Mouse (Mus musculus): ENCODE data around the gene Cdh23. TPM values are rescaled to one million over a fixed set of nuclear protein-coding genes. Genes with fewer than 3 reads are reported as not detected.

Gene Cdh23
- polyA plus RNA-seq, 1 experiment = 4.6 TPM

- TF ChIP-seq GATA1 (IDR thresholded peaks at IDR 0.05; ENCODE audit: borderline replicate concordance, low read length) = no peak
- TF ChIP-seq FLI1 (IDR thresholded peaks at IDR 0.05; ENCODE audit: low read length) = no peak
- no peak overlapping the region for H3K4me3 ChIP-seq (replicated peaks)
- peaks cover 33% of the 10 kb centered on the region; the same call in 1 of the 2 replicates for H3K4me1 ChIP-seq
- no peaks in the 10 kb centered on the region for H3K36me3 ChIP-seq (replicated peaks; ENCODE audit: low read length)
- peaks cover 49% of the 10 kb centered on the region for H3K27me3 ChIP-seq (replicated peaks)
- no peaks in the 10 kb centered on the region for H3K9me3 ChIP-seq
These were observed 295.6 kb downstream of the Cdh23 start for GRCm38 (mm10) chr10:60400507-60401295.

- H3K36me3 ChIP-seq (replicated peaks; ENCODE audit: low read length) = no peaks in the 10 kb centered on the region
- TF ChIP-seq GATA1 (IDR thresholded peaks at IDR 0.05; ENCODE audit: borderline replicate concordance, low read length) = no peak
- no peak for TF ChIP-seq FLI1 (IDR thresholded peaks at IDR 0.05; ENCODE audit: low read length)
- no peak within 1 kb of the TSS for H3K4me3 ChIP-seq (replicated peaks)
- H3K27me3 ChIP-seq (replicated peaks) = peaks cover 42% of the 10 kb centered on the region
- no peaks in the 10 kb centered on the region for H3K9me3 ChIP-seq
- H3K4me1 ChIP-seq = peaks cover 37% of the 10 kb centered on the region
These were observed 296.8 kb downstream of the Cdh23 start, which contains the start of gene Gm17455 for GRCm38 (mm10) chr10:60399449-60399848. TSS of gene Gm17455 (plus strand) at chr10:60399726.

- Histone ChIP-seq H3K9me3 (no peaks in the 10 kb centered on the region), H3K4me1 (peaks cover 39% of the 10 kb centered on the region), H3K27me3 (replicated peaks) (peaks cover 31% of the 10 kb centered on the region), H3K36me3 (replicated peaks; ENCODE audit: low read length) (peaks cover 3% of the 10 kb centered on the region), H3K4me3 (replicated peaks) (no peak overlapping the region)
- TF ChIP-seq GATA1 (IDR thresholded peaks at IDR 0.05; ENCODE audit: borderline replicate concordance, low read length) (no peak), FLI1 (IDR thresholded peaks at IDR 0.05; ENCODE audit: low read length) (no peak)
These were observed 298.1 kb downstream of the Cdh23 start for GRCm38 (mm10) chr10:60398051-60398814.

GRCm38 (mm10) chr10:60395605-60396004 is 300.7 kb downstream of the Cdh23 start:
- no peak for TF ChIP-seq FLI1 (IDR thresholded peaks at IDR 0.05; ENCODE audit: low read length)
- TF ChIP-seq GATA1 (IDR thresholded peaks at IDR 0.05; ENCODE audit: borderline replicate concordance, low read length) = no peak
- peaks cover 14% of the 10 kb centered on the region for H3K27me3 ChIP-seq (replicated peaks)
- H3K4me1 ChIP-seq = peaks cover 63% of the 10 kb centered on the region
- H3K9me3 ChIP-seq = no peaks in the 10 kb centered on the region
- H3K36me3 ChIP-seq (replicated peaks; ENCODE audit: low read length) = peaks cover 19% of the 10 kb centered on the region
- H3K4me3 ChIP-seq (replicated peaks) = peak overlapping the region; percentile 2

GRCm38 (mm10) chr10:60394936-60395335 is 301.4 kb downstream of the Cdh23 start:
- TF ChIP-seq GATA1 (IDR thresholded peaks at IDR 0.05; ENCODE audit: borderline replicate concordance, low read length) (no peak), FLI1 (IDR thresholded peaks at IDR 0.05; ENCODE audit: low read length) (no peak)
- Histone ChIP-seq H3K9me3 (no peaks in the 10 kb centered on the region), H3K4me1 (peaks cover 69% of the 10 kb centered on the region), H3K27me3 (replicated peaks) (peaks cover 9% of the 10 kb centered on the region), H3K4me3 (replicated peaks) (no peak overlapping the region), H3K36me3 (replicated peaks; ENCODE audit: low read length) (peaks cover 19% of the 10 kb centered on the region)

- peaks cover under 1% of the 10 kb centered on the region for H3K27me3 ChIP-seq (replicated peaks)
- H3K4me1 ChIP-seq = peaks cover 76% of the 10 kb centered on the region
- H3K36me3 ChIP-seq (replicated peaks; ENCODE audit: low read length) = peaks cover 31% of the 10 kb centered on the region
- no peaks in the 10 kb centered on the region for H3K9me3 ChIP-seq
- no peak for TF ChIP-seq GATA1 (IDR thresholded peaks at IDR 0.05; ENCODE audit: borderline replicate concordance, low read length)
- TF ChIP-seq FLI1 (IDR thresholded peaks at IDR 0.05; ENCODE audit: low read length) = no peak
- no peak overlapping the region for H3K4me3 ChIP-seq (replicated peaks)
These were observed 304.6 kb downstream of the Cdh23 start for GRCm38 (mm10) chr10:60391661-60392060.

GRCm38 (mm10) chr10:60390904-60391420 is 305.3 kb downstream of the Cdh23 start:
- no peaks in the 10 kb centered on the region for H3K9me3 ChIP-seq
- H3K4me3 ChIP-seq (replicated peaks) = peak overlapping the region; percentile 57
- no peak for TF ChIP-seq FLI1 (IDR thresholded peaks at IDR 0.05; ENCODE audit: low read length)
- no peak for TF ChIP-seq GATA1 (IDR thresholded peaks at IDR 0.05; ENCODE audit: borderline replicate concordance, low read length)
- H3K4me1 ChIP-seq = peaks cover 70% of the 10 kb centered on the region
- H3K36me3 ChIP-seq (replicated peaks; ENCODE audit: low read length) = peaks cover 35% of the 10 kb centered on the region
- H3K27me3 ChIP-seq (replicated peaks) = no peaks in the 10 kb centered on the region

GRCm38 (mm10) chr10:60390177-60390903 is 305.9 kb downstream of the Cdh23 start:
- Histone ChIP-seq H3K36me3 (replicated peaks; ENCODE audit: low read length) (peaks cover 42% of the 10 kb centered on the region), H3K27me3 (replicated peaks) (no peaks in the 10 kb centered on the region), H3K4me1 (peaks cover 64% of the 10 kb centered on the region), H3K9me3 (no peaks in the 10 kb centered on the region), H3K4me3 (replicated peaks) (peak overlapping the region; percentile 51)
- TF ChIP-seq GATA1 (IDR thresholded peaks at IDR 0.05; ENCODE audit: borderline replicate concordance, low read length) (no peak), FLI1 (IDR thresholded peaks at IDR 0.05; ENCODE audit: low read length) (no peak)

- peaks cover 55% of the 10 kb centered on the region for H3K4me1 ChIP-seq
- no peaks in the 10 kb centered on the region for H3K9me3 ChIP-seq
- peaks cover 50% of the 10 kb centered on the region for H3K36me3 ChIP-seq (replicated peaks; ENCODE audit: low read length)
- TF ChIP-seq FLI1 (IDR thresholded peaks at IDR 0.05; ENCODE audit: low read length) (no peak), GATA1 (IDR thresholded peaks at IDR 0.05; ENCODE audit: borderline replicate concordance, low read length) (no peak)
- H3K27me3 ChIP-seq (replicated peaks) = peaks cover 2% of the 10 kb centered on the region
- peak overlapping the region; percentile 86 for H3K4me3 ChIP-seq (replicated peaks)
These were observed 306.8 kb downstream of the Cdh23 start for GRCm38 (mm10) chr10:60389447-60389865.
